Mouse (Mus musculus) kidney, adult 2 months (tissue): Measurements from ENCODE around the gene Pik3r6.

Source experiments
- CTCF ChIP-seq: fragments of 200-500 bp; conservative IDR thresholded peaks from 2 replicates; pipeline ENCODE4 v1.5.1; 2011; ENCODE audit warnings: low read depth, mild to moderate bottlenecking, control low read depth, low read length, moderate library complexity, mixed read lengths; ENCODE audit not compliant: insufficient read depth, insufficient read length
- POLR2A ChIP-seq: fragments of 200-500 bp; IDR thresholded peaks from one replicate; pipeline ENCODE4 v1.6.1; 2011; ENCODE audit warnings: low read depth, low read length, control low read depth

- TF ChIP-seq POLR2A (no peak), CTCF (no peak)
Observed at GRCm38 (mm10) chr11:68601486-68601991, 98.7 kb downstream of the Pik3r6 start.
